Mouse (Mus musculus) right cerebral cortex, postnatal 14 days (tissue): Measurements from ENCODE around the gene Hemk1.
A peak's percentile ranks its signal among the peaks of the same experiment; 100 is the strongest.

Experiments used
- DNase-seq: peaks from one replicate; pipeline ENCODE4 v3.0.0; 2022

The Hemk1 gene

DNA sequence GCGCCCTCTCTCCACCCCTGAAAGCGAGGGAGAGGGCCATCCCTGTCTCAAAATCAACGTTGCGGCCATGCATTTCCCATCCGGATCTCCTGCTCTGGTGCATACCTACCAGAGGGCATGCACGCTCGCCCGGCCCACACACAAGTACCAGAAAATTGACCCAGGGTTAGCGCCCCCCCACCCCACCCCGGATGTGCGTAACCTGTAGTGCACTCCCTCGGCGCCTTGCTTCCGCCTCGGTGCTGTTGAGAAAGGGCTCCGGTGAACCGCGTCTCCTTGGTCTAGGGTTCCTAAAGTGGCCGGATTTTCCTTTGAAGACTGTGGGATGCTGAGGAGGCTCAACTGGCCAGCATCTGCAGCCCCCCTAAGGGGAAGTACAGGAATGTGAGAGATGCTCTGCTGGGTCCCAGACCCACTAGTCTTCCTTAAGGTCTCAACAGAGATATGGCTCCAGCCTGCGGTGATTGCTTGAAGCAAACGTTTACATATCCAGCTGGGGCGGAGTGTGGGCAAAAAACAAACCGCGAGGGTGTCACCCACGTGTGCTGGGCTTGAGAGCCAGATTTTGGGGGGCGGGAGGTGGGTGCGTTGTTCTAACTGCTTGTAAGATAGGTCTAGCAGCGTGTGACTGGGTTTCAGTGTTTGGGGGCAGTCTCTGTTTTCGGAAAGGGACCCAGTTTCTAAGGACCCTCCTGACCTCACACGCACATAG lies at the start of gene Hemk1:
Gene Hemk1 (minus strand): TSS at position 179 of the 712 bp plus-strand sequence.
- DNase-seq = peak; percentile 82

DNA sequence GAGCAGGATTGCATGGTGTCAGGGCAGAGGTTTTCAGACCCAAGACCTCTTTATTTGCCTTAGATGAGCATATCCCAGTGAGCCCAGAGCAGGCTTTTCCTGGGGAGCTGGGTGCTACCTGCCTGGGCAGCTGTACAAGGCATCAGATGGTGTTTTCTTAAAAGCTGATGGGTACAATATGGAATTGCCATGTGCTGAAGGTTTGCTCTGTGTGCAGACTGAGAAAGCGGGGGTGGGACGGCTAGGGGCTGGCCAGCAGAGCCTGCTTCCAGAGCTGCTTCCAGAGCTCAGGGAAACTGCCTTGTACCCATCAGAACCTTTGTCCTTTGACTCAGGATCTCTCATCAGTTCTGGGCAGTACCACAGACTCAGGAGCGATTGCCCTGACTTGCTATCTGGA lies 49.6 kb upstream of the Hemk1 start:
- DNase-seq = peak; percentile 30

DNA sequence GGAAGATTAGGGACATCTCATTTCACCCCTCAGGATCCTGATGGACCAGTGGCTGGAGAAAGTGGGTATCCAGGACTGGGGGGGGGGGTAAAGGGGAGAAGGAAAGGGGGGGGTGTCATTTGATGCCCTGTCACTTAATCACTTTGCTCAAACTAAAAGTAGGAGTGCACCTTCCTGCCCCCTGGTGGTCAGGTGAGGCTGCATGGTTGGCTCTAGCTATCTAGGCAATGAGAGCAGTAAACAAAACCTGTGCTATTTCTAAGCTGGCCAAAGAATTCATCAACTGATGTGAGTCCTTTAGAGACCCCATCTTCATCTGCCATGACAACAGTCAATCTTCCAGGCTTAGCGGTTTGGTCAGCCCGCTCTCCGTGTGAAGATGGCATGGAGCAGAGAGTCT lies 48.6 kb upstream of the Hemk1 start:
- DNase-seq = peak; percentile 30

DNA sequence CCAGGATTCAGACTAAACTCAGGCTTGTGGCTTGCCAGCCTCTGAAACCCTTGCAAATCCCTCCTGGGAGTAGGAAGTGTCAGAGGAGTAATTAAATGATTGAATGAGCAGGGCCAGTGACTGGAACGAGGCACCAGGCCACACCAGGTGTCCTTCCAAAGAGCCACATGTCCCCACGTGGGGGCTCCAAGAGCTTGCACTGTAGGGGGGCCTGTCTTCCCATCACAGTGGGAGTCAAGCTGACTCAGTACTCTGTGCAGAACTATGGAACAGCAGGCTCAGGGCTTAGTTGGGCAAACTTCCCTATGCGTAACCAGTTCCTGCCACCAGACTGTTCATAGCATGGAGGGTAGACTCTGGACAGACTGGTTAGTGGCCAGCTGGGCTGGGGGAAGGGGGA lies 46.2 kb upstream of the Hemk1 start:
- DNase-seq = no peak

DNA sequence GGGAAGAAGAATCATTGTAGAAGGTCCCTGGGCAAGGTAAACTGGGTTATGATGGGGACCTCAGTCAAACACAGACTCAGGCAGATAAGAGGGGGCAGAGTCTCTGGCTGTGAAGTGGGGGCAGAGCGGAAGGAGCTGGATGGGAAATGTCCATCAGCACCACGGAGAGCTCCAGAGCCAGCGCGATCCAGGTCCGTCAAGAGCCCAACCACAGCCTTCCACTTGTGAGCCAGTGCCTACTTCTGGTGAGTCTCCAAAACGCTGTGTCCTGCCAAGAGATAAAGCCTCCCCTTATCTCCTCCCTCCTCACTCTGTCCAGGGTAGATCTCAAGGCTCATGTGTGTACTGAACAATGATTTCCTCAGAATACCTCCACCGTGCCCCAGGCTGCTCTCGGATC lies 43.6 kb upstream of the Hemk1 start:
- no peak for DNase-seq

DNA sequence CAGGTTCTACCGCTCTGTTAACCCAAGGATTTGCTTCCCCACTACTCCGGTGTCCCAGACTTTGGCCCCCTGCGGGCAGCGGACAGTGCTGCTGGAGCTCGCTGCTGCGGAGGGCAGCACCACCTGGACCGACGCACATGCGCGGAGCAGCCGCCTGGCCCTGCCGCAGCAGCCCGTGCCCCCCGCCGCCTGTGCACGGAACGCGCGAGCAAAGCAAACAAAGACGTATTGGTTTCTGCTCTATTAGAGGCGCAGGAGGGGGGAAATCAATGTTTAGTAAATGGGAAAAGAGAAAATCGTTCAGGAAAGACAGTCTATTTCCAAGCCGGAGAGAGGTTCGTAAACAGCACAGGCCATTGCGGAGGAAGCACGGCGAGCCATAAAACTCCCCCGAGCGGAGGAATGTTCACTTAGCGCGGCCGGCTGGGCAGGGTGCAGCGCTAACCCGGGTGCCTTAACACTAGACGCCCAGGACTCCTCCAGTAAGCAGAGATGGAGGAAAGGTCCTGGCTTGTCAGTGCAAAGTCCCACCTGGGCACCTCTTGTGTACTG lies 39.9 kb upstream of the Hemk1 start:
- no peak for DNase-seq

DNA sequence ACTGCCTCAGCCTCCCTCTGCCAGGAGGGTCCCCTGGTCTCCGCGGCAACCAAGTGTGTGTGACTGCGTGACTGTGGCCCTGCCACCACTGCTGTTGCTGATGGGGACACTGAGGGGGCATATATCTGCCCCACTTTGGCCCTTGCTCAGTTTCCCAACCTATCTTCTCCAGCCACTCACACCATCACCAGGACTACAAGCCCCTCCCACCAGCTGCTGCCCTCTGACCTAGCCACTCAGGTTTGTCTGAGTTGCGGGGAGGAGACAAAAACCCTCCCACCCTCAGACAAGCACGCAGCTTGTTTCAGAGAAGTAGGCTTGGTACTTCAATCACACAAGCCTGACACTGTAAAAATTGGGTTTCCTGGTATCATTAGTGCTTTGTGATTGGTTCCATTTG lies 37.3 kb upstream of the Hemk1 start:
- no peak for DNase-seq

DNA sequence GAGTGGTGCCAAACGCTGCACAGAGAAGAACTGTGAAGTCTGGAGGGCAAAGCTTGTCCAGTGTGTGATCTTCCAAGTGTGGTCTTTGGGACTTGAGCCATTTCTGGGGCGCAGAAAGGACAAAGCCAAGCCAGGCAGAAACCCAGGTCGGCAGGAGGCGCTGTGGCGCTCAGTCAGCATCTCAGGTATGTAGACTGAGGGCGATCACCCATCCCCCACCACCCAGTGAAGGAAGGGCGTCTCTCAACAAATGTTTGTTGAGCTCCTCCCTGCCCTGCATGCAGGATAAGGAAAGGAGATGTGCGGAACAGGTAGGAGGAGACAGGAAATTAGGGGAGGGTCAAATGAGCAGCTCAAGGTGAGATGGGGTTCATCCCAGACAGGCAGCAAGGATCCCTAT lies 36.5 kb upstream of the Hemk1 start:
- no peak for DNase-seq

DNA sequence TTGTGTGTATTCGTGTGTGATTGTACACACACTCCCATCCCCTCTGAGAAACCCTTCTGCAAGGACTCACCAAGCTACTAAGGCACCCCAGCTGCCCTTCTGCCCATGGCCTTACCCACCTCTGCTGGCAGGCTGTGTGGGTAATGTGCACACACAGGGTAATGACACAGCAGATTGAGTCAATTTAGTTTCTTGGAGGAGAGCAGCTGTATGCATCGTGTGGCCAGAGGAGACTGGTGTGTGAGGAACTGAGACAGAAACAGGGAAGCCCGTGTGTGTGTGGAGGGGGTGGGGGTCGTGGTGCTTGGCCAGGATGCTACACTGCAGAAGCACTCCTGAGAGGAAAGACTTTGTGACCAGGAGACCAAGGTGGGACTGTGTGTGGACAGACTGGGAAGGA lies 34.3 kb upstream of the Hemk1 start:
- DNase-seq = no peak

DNA sequence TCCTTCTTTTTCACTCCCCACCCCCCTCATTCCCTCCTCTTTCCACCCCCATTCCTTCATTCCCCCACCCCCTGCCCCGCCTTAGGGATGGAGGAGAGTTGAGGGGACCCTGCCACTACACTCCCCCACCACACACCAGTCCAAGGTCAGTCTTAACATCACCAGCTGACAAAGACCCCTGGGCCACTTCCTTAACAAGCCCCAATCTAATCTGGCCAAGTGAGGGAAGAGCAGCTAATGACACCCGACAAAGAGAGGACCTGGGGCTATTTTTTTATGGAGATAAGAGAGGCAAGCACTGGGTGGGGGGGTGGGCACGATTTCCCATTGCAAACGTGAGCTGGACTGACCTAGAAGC lies 31.9 kb upstream of the Hemk1 start:
- no peak for DNase-seq

DNA sequence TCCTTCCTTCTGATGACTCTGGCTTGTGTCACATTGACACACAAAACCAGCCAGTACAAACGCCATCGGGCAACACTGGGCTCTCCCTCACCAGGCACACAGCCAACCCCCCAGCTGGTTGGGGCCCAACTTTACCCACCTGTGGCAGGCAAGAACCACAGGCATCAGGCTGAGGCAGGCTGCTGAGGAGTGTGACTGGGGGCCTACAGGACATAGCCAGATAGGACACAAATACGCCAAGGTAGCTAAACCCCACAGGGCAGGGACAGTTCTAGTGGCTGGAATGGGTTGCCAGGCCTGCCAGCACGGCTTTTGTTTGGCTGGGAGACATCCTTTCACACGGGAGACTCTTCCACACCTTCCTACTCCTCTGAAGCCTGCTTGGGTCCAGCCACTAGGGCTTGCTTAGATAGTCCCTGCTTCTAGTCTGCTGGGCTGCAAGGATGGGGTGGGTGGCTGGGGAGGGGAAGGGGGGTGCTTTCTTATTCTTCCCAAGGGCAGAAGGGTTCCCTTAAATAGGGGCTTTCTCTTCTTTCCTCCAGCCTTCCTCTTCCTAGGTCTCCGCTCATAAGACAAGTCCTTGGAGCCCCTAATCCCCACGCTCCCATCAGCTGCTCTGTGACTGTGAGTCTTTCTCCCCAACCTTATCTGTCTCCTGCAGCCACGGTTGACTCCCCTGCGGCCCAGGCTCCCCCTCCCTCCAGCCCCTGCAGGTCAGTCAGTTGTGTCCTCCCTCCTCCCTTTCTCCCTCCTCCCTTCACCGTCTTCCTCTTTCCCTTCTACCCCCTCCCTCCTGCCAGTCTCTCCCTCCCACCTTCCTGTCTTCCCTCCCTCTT lies 31.3 kb upstream of the Hemk1 start:
- no peak for DNase-seq

DNA sequence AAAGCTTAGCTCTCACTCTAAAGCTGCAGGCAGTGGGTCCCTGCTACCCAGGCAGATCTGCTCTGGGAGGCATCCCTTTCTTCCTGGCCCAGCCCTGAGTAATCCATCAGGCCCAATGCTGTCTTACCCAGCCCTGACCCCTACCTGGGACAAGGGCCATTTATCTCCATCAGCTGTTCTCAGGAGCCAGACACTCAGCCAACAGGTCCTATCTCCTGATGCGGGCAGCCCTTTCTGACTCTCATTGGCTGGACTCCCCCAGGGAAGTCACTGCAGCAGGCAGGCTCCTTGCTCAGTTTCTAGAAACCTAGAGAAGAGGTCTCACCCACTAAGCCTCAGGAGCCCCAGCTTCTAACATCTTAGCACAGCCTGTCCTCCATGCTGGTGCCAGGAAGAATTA lies 30.2 kb upstream of the Hemk1 start:
- no peak for DNase-seq

DNA sequence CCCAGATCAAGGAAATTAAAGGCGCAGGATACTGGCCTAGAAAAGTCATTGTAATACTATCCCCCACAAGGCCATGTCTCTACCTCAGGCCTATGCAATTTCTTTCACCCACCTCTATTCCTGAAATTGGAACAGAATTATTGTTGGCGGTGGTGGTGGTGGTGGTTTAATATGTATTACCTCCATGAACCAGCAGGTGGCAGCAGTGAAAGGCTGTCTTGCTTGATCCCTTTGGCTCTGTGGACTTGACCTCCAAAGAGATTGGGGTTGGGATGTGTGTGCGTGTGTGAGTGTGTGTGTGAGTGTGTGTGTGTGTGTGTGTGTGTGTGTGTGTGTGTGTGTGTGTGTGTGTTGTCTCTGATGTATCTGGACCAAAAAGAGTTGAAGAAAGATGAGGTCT lies 28.5 kb upstream of the Hemk1 start:
- no peak for DNase-seq

DNA sequence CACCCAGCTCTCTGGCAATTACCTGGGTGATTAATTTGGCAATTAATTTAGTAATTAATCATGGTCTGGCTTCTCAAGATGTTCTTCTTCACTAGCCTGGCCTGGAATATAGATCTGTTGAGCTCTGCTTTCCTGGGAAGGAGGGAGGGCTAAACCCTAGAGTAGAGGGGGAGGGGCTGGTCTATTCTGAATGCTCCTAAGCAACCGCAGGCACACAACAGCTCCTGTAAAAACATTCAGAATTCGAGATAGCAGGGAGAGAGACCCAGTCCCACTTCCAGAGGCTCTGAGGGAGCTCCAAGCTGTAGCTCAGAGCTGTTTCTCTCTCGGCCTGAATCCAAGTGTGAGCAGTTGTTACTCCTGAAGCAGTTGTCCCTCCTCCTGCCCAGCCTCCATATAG lies 22.8 kb upstream of the Hemk1 start:
- no peak for DNase-seq

DNA sequence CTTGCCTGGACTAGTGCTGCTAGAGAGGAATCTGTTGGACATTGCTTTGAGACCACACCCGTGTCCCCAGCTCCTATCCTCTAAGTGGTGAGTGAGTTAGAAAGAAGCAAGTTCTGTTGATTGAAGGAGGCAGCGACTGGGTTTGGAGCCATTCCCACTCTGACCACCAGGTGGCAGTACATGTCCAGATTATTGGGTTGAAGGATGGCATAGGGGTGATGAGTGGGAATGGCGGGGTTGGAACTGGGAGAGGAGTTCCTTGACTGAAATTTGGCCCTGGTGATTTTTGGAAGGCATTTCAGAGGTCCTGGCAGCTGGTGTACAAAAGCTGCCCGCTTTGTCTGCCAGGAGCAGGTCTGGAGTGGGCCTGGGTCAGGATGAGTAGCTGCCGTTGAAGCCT lies 19.5 kb upstream of the Hemk1 start:
- peak; percentile 81 for DNase-seq

DNA sequence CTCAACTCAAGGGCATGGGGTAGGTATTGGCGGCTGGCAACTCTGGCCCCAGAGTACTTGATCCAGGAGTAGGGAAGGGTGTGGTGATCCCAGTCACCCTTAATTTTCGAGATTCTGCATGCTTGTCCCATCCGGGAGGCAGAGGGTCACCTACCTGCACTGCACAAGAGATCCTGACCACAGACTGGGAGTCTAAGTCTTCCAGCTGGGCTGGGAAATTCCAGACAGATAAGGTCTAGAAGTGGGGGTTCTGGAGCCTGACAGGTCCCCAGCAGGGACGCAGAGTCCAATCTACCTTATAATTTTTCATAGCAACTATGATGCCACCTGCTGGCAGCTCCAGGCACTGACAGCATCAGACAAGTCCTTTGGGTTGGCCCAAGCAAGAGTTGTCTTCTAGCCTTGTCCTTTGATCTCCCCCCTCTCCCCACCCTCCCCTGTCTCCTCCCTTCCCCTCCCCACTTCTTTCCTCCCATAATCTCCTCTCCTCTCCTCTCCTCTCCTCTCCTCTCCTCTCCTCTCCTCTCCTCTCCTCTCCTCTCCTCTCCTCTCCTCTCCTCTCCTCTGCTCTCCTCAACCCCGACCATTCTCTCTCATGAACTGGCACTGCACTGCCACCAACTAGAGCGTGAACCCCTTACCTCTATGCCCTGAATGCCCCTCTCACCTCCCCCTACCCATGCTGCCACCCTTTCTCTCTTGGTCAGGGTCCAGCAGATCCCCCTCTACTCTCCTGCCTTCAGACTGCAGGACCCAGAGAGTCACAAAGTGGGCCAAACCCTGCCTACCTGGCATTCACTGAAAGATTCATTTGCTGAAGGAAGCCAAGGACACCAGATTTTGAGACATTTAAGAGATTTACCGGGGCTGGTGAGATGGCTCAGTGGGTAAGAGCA lies 18.0 kb upstream of the Hemk1 start:
- peak; percentile 69 for DNase-seq

DNA sequence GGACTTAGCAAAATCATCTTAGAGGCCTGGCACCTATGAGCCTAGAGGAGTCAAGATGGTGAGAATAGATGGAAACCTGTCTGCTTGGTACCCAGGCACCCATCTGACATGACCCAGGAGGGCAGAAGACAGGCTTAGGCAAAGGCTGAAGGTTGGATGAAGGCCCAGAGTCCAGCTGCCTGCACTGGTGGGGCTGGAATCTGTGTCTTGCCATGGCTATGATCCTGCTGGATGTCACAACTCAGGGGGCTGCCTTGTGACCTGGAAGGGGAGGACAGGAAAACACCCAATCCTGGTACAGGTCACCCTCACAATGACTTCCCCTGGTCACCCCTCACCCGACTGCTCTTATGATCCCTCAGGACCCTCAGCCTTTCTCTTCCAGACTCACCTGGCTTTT lies 16.7 kb upstream of the Hemk1 start:
- DNase-seq = no peak

DNA sequence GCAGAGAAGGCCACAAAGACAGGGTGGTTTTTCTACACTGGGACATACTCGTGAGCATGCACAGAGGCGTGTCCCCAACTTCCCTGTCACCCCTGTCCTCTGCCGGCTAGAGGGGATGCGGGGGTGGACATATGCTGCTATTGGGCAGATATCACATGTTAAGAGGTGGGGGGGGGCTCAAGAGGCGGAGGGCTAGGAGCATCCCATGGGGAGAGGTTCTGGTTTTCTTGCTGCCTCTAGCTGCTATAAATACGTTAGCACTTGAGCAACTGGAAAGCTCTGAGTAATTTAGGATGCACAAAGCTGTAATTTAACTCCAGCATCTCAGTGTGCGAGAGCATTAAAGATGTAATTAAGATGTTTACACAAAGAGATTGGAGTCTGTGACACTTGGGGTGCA lies 11.2 kb upstream of the Hemk1 start:
- no peak for DNase-seq

DNA sequence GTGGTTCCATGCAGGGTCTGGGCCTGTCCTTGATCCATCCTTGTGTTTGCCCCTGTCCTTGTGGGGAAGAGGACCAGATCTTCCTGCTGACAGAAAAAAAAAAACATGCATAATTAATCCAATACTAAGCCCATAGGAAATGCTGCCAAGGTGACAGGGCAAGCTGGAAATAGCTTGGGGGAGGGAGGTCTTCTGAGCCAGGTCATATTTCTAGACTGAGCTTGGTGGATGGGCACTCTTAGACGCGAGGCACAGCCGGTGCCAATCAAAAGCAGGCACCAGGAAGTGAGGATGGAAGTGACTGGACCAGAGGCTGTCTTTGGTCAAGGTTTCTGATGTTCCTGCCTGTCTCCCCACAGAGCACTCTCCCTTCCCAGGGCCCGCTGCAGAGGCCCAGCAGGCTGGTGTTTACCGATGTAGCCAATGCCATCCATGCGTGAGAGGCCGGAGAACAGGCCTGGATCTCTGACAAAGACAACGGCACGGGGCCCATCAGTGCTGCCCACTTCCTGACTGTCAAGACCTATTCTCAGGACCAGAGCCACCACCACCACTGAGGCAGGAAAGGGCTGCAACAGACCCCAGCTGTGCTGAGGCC lies 9.5 kb upstream of the Hemk1 start:
- DNase-seq = no peak

DNA sequence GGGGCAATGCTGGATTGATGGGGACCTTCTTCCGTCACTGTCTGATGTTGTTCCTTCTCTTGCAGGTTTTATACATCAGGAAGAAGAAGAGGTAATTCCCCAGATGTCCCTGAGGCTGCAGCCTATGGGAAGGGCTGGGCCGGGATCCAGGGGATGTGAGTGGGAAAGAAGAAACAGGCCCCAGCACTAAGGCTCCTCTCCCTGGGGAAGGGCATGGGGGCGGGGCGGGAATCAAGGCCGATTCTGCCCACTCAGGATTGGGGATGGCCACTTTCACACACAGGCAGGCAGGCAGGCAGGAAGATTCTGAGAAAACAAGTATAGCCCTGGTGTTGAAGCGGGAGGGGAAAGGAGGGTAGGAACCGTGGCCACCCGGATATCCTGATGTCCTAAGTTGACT lies 7.9 kb upstream of the Hemk1 start:
- no peak for DNase-seq

DNA sequence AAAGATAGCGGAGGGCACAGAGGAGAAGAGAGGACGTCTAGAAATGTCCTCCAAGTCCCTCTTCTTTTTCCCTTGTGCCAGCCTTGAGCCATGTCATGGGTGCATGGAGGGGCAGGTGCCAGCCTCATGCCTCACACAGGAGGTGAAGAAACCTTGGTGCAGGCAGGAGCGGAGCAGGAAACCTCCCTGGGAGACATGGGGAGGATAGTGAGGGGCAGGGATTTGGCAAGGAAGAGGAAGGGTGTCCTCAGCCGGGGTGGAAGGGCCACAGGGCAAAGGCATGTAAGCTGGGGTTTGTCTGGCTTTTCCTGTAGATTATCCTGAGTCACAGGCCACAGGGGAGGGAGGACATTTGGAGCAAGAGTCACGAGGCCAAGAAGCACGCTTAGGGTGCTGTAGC lies 5.9 kb upstream of the Hemk1 start:
- no peak for DNase-seq

DNA sequence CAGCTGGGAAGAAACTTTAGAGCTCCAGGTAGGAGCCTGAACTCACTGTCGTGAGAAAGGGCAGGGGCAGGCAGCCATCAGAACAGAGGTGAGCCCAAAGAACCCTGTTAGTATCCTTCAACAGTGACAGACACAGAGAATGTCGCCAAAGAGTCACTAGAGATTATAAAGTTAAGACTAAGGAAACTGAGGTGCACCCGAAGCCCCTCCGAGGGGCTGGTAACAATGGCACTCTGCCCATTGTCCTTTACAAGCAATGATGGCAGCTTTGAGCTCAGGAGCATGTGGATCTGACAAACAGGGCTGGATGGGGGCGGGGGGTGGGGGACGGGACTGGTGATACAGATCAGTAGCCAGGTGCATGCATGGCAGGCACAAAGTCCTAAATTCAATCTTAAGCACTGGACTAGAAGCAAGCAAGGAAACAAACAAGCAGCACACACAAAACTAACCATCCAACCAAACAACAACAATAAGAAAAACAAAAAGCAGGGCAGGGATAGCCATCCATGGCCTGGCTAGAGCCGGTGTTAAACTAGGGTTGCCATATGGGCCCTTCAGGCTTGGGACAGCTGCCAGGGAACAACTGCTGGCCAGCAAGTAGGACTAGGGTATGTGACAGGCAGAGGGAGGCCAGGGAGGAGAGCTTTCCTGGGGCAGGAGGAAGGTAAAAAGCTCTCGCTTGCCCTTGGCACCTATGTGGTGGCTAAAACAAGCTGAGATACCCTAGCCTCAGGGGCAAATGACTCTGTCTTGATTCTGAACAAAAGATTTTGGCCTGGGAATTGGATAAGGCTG lies 5.2 kb upstream of the Hemk1 start:
- DNase-seq = no peak
